Mouse (Mus musculus) C2C12 (cell line): ENCODE measurements around the gene Hs3st6. TPM values are rescaled to one million over a fixed set of nuclear protein-coding genes. Genes with fewer than 3 reads are reported as not detected.

Source experiments
- H3K27me3 ChIP-seq: one replicate; pipeline ENCODE4 v1.6.1; 2011; ENCODE audit not compliant: control insufficient read depth, insufficient read depth, insufficient read length
- H3K36me3 ChIP-seq: one replicate; pipeline ENCODE4 v1.6.1; 2011; ENCODE audit not compliant: control insufficient read depth, insufficient read depth
- H3K4me3 ChIP-seq: one replicate; pipeline ENCODE4 v1.5.1; 2011; ENCODE audit warnings: mild to moderate bottlenecking, control low read depth; ENCODE audit not compliant: poor library complexity, insufficient read depth, severe bottlenecking
- H3K79me2 ChIP-seq: one replicate; pipeline ENCODE4 v1.6.1; 2011; ENCODE audit not compliant: control insufficient read depth, insufficient read depth
- H3K79me3 ChIP-seq: one replicate; pipeline ENCODE4 v1.6.1; 2011; ENCODE audit warnings: low read depth, control low read depth
- H3ac ChIP-seq: one replicate; pipeline ENCODE3; 2011; ENCODE audit warnings: low read depth; ENCODE audit not compliant: control insufficient read depth, insufficient read length
- CEBPB ChIP-seq: IDR thresholded peaks from one replicate; pipeline ENCODE4 v1.6.1; 2011; ENCODE audit warnings: low read depth, mild to moderate bottlenecking, control low read depth, moderate library complexity
- CTCF ChIP-seq: IDR thresholded peaks from one replicate; pipeline ENCODE4 v1.5.1; 2011; ENCODE audit not compliant: control insufficient read depth, insufficient read depth, insufficient read length
- FOSL1 ChIP-seq: IDR thresholded peaks from one replicate; pipeline ENCODE4 v1.8.0; 2011; ENCODE audit warnings: mild to moderate bottlenecking, low read length; ENCODE audit not compliant: poor library complexity, insufficient read depth, severe bottlenecking
- MAX ChIP-seq: IDR thresholded peaks from one replicate; pipeline ENCODE4 v1.6.1; 2011; ENCODE audit warnings: mild to moderate bottlenecking, control low read depth
- MYOD1 ChIP-seq: IDR thresholded peaks from one replicate; pipeline ENCODE4 v1.6.1; 2011; ENCODE audit warnings: low read depth; ENCODE audit not compliant: control insufficient read depth, insufficient read length
- MYOG ChIP-seq: IDR thresholded peaks from one replicate; pipeline ENCODE4 v1.6.1; 2011; ENCODE audit not compliant: control insufficient read depth, insufficient read length; ENCODE audit errors: extremely low read depth
- USF1 ChIP-seq: IDR thresholded peaks from one replicate; pipeline ENCODE4 v1.6.1; 2011; ENCODE audit warnings: low read depth, mild to moderate bottlenecking, control low read depth, moderate library complexity
- polyA plus RNA-seq: library from polyadenylated mRNA; unstranded; fragments of >200 nt; fragmentation: generic; extraction: Trizol; gene quantifications from one replicate; pipeline ENCODE4 v1.2.1, GENCODE M21; 2012; ENCODE audit warnings: missing spikeins

The Hs3st6 gene
- polyA plus RNA-seq, 1 experiment: not detected

DNA sequence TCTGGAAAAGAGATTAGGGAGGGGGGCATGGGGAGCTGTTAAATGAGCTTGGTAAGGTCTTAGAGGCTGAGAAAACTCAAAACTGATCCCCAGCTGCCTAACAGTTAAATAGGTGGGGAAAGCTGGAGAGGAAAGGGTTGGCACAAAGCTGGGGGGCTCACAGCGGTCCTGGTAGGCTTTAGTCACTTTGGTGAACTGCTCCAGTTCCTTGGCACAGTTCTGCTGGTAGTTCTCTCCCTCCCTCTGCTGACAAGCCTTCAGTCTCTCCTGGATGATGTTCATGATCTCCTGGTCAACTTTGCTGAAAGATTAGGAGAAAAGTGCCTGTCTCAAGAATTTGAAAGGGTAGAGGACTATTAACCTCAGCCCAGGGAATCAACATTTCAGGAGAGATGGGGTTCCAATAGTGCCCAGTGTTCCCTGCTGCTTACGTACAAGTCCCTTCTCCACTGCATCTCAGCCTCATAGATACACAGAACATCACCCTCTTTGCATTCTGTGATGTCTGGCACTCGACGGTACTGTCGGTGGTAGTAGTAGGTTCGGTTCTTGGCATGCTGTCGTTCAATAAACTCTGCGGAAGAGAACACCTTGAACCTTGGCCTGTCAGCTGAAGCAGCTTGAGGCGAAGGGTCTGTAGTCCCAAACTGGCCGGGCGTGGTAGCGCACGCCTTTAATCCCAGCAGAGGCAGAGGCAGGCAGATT lies 30.4 kb upstream of the Hs3st6 start:
- H3K79me3 ChIP-seq: peaks cover 24% of the 10 kb centered on the region
- TF ChIP-seq MYOD1: no peak
- TF ChIP-seq CEBPB: no peak
- TF ChIP-seq MAX: no peak
- no peak for TF ChIP-seq CTCF
- no peak for TF ChIP-seq MYOG
- no peak for TF ChIP-seq FOSL1
- no peak for TF ChIP-seq USF1
- peaks cover 28% of the 10 kb centered on the region for H3K36me3 ChIP-seq
- peak overlapping the region; percentile 81 for H3K4me3 ChIP-seq
- H3ac ChIP-seq: peak overlapping the region; percentile 48
- no peaks in the 10 kb centered on the region for H3K27me3 ChIP-seq
- peaks cover 65% of the 10 kb centered on the region for H3K79me2 ChIP-seq

DNA sequence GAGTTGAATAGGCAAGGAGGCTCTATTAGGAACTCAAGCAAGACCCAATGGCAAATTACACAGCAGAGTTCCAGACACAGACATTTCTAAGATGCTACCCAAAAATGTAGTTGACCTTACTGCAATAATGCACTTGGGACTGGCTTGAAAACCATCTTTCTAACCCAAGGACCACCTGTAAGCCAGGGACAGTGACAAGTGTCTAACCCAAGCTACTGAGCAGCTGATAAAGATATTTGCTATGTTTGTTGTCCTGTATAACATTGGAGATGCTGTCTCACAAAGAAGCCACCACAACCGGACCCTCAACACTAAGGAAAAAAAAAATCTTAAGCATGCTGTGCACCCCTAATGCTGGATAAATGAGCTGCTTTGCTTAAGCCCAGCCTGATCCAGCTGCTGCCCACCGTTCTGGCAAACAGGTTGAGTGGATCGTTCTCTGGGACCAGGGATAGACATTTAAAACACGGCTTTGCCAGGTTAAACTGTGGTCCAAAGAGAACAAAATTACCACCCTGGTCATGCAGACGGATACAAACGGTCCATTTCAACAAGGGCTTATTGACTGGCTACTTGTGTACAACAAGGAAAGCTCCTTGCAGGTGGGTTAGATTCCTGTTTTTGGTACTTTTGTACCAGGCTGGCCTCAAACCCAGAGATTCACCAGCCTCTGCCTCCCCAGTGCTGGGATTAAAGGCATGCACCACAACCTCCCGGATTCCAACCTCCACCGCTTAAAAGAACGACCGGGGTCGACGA lies 29.5 kb upstream of the Hs3st6 start:
- H3K36me3 ChIP-seq: peaks cover 20% of the 10 kb centered on the region
- TF ChIP-seq USF1 (no peak), MYOG (no peak), CTCF (no peak), MYOD1 (no peak), CEBPB (no peak), FOSL1 (no peak)

DNA sequence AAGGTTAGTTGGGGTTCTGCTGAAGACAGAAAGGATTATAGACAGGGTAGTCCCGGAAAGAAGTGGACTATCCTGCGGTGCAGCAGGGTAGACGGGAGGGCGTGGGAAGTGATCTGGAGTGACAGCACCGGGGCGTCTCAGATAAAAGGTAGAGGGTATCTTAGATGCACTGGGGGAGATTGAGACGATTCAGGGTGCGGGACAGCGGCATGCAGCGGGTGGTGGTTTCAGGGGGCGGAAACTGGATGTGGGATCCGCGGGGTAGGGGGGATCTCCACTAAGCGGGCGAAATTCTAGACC lies 29.0 kb upstream of the Hs3st6 start:
- H3K27me3 ChIP-seq: no peaks in the 10 kb centered on the region
- H3K4me3 ChIP-seq: peak overlapping the region; percentile 81
- peak overlapping the region; percentile 75 for H3ac ChIP-seq
- H3K36me3 ChIP-seq: peaks cover 19% of the 10 kb centered on the region
- H3K79me2 ChIP-seq: peaks cover 53% of the 10 kb centered on the region
- TF ChIP-seq MAX (no peak), FOSL1 (no peak), MYOG (no peak), MYOD1 (no peak), CTCF (no peak)
- peaks cover 24% of the 10 kb centered on the region for H3K79me3 ChIP-seq

More for the DNA sequence above, 29.5 kb upstream of the Hs3st6 start:
- H3K27me3 ChIP-seq: no peaks in the 10 kb centered on the region
- H3ac ChIP-seq: peak overlapping the region; percentile 75
- peaks cover 59% of the 10 kb centered on the region for H3K79me2 ChIP-seq
- peak overlapping the region; percentile 81 for H3K4me3 ChIP-seq
- peaks cover 24% of the 10 kb centered on the region for H3K79me3 ChIP-seq

DNA sequence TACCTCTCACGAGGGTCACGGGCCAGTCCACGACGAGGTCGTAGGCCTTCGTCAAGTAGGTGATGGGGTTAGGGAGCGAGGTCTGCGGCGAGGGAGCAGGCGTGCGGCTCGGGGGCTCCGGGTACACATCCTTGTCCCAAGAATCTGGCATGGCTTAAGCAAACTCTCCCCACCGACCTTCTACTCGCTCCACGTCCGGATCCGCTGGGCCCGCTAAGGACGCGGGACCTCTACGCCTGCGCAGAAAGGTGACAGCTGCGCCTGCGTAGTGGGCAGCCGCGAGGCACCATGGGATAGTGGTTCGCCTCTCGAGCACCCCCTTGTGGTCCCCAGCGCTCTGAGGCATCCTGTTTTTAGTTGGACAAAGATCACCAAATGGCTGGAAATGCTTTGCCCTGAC lies 28.6 kb upstream of the Hs3st6 start, which contains the start of gene Ndufb10:
Gene Ndufb10 (minus strand): TSS at position 295 of the 400 bp plus-strand sequence.
- no peaks in the 10 kb centered on the region for H3K27me3 ChIP-seq
- H3K79me2 ChIP-seq: peaks cover 50% of the 10 kb centered on the region
- peak within 1 kb of the TSS; percentile 75 for H3ac ChIP-seq
- peaks cover 19% of the 10 kb centered on the region for H3K36me3 ChIP-seq
- peaks cover 22% of the 10 kb centered on the region for H3K79me3 ChIP-seq
- H3K4me3 ChIP-seq: peak within 1 kb of the TSS; percentile 81
- no peak for TF ChIP-seq MYOD1
- no peak for TF ChIP-seq MAX
- TF ChIP-seq FOSL1: no peak
- peak; percentile 88 for TF ChIP-seq CTCF
- no peak for TF ChIP-seq USF1

DNA sequence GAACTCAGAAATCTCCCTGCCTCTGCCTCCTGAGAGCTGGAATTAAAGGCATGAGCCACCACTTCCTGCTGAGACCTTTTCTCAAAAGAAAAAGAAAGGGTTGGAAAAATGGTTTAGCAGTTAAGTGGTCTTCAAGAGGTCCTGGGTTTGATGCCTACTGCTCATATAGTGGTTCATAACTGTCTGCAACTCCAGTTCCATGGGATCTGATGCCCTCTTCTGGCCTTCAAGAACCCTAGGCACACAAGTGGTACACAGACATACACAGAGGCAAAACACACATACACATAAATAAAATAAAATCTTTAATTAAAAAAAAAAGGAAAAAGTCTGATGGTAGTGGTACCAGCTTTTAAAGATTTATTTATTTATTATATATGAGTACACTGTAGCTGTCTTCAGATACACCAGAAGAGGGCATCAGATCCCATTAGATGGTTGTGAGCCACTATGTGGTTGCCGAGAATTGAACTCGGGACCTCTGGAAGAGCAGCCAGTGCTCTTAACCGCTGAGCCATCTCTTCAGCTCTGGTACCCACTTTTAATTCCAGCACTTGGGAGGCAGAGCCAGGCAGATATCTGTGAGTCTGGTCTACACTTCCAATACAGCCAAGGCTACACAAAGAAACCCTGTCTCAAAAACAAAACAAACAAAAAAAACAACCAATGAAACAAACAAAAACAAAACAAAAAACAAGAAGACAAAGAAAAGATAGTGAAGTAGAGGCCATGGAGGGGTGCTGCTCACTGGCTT lies 27.0 kb upstream of the Hs3st6 start:
- peaks cover 34% of the 10 kb centered on the region for H3K79me2 ChIP-seq
- H3K27me3 ChIP-seq: no peaks in the 10 kb centered on the region
- H3ac ChIP-seq: no peak overlapping the region
- peaks cover 15% of the 10 kb centered on the region for H3K36me3 ChIP-seq
- H3K79me3 ChIP-seq: peaks cover 18% of the 10 kb centered on the region
- TF ChIP-seq MYOG: no peak
- TF ChIP-seq CTCF: no peak
- no peak for TF ChIP-seq MAX
- H3K4me3 ChIP-seq: no peak overlapping the region
